Mouse (Mus musculus) Patski (cell line): ENCODE measurements at regions not wholly inside any gene's neighbourhood (a gene's known extent, or its start where the extent isn't known, plus 50 kb on each side); places are given as distances from the start of the nearest gene placed in this dataset.
A peak's percentile ranks its signal among the peaks of the same experiment; 100 is the strongest.

Experiments used
- ATAC-seq: fragments of 100-300 bp; one replicate; pipeline ENCODE4 v1.8.0; 2021
- CTCF ChIA-PET: fragments of 350-600 bp; sonication (Branson Sonifier 250); formaldehyde crosslinking; loops from one replicate; lab custom pipeline; 2022; ENCODE audit warnings: inconsistent platforms; lab: Charles Lee
- POLR2A ChIA-PET: fragments of 350-600 bp; sonication (Branson Sonifier 250); formaldehyde crosslinking; loops from one replicate; lab custom pipeline; 2022; ENCODE audit warnings: antibody characterized with exemption, inconsistent platforms; lab: Charles Lee
- DNase-seq: peaks from one replicate; pipeline ENCODE4 v3.0.0-alpha.2; 2011; ENCODE audit warnings: low read depth, low spot score
- H3K27me3 ChIP-seq: fragments of 371-371 bp; one replicate; pipeline ENCODE4 v1.5.1; 2021
- CTCF ChIP-seq: fragments of 100-300 bp; IDR thresholded peaks from one replicate; pipeline ENCODE4 v1.5.1; 2021
- in situ Hi-C: fragments of 300-500 bp; cut with MboI; formaldehyde crosslinking; loops from 3 replicates; pipeline ENCODE4 v1.11.1; 2018; ENCODE audit warnings: low pct_unique_long_range_greater_than_20kb, mixed read lengths

DNA sequence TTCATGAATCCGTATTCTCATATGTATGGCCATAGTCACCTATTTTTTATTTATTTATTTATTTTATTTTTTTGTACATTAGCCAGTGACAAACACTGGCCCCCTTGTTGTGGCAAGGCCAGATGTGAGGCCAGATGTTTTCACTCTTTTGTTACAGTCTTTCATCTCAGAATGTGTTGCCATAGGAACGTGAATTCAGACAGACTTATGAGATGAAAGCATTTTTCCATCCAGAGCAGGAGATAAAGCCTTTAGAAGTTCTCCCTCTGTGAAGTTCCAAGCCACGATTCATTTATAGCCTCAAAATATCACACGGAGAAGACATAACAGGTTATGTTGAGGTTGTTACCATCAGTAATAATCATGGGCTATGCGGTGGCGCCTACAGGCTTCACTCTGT is 220.9 kb downstream of the Arpp21 start:
- ATAC-seq (no peak), DNase-seq (no peak)
- in situ Hi-C loops, result no loop called here
- no peak for TF ChIP-seq CTCF
- H3K27me3 ChIP-seq, result no peaks in the 10 kb centered on the region
- CTCF ChIA-PET, result no interaction called here
- POLR2A ChIA-PET, result no interaction called here

- in situ Hi-C loops, result no loop called here
Measured at GRCm38 (mm10) chr9:111994401-111994800, 241.3 kb downstream of the Arpp21 start.

GRCm38 (mm10) chr9:111993844-111994243 is 241.9 kb downstream of the Arpp21 start:
- CTCF ChIA-PET, result no interaction called here
- no peak for TF ChIP-seq CTCF
- no peaks in the 10 kb centered on the region for H3K27me3 ChIP-seq
- in situ Hi-C loops, result no loop called here
- POLR2A ChIA-PET, result interaction anchor here (1.0 kb wide), 1 partner anchor 28 kb away, joined by 7 read pairs; no protein-coding TSS in a partner anchor
- ATAC-seq (peak; percentile 54), DNase-seq (peak; percentile 17)

More at GRCm38 (mm10) chr9:111994401-111994800, 241.3 kb downstream of the Arpp21 start:
- ChIA-PET POLR2A (interaction anchor here (1.0 kb wide), 1 partner anchor 28 kb away, joined by 7 read pairs; no protein-coding TSS in a partner anchor), CTCF (interaction anchor here (0.9 to 1.5 kb wide), 3 partner anchors 8 to 10 kb away, joined by 3 to 4 read pairs (median 3); no protein-coding TSS in a partner anchor)
- no peaks in the 10 kb centered on the region for H3K27me3 ChIP-seq
- TF ChIP-seq CTCF, result no peak
- ATAC-seq, result peak; percentile 57
- DNase-seq, result peak; percentile 3

GRCm38 (mm10) chr9:111990060-111990459 is 245.7 kb downstream of the Arpp21 start:
- CTCF ChIA-PET, result no interaction called here
- H3K27me3 ChIP-seq, result no peaks in the 10 kb centered on the region
- no peak for ATAC-seq
- DNase-seq, result no peak
- in situ Hi-C loops, result no loop called here
- no peak for TF ChIP-seq CTCF
- POLR2A ChIA-PET, result no interaction called here

- no peak for TF ChIP-seq CTCF
- POLR2A ChIA-PET, result no interaction called here
- H3K27me3 ChIP-seq, result no peaks in the 10 kb centered on the region
- in situ Hi-C loops, result no loop called here
- CTCF ChIA-PET, result no interaction called here
- peak; percentile 25 for DNase-seq
- peak; percentile 51 for ATAC-seq
Measured at GRCm38 (mm10) chr9:111963405-111964037, 272.2 kb downstream of the Arpp21 start.

DNA sequence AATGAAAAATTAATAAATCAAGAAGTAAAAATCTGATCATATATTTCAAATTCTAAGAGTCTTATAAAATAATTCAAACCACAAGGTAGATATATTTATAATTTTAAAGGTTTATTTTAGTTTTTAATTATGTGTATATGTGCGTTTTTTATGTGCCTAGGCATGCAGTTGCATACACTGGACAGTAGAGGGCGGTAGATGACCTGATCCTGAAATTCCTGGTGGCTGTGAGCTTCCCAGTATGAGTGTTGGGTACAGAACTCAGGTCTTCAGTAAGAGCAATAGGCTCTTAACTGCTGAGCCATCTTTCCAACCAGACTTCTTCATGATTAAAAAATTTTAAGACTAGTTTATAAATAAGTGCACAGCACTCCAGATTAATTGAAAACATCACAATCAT is 267.7 kb upstream of the Stac start:
- TF ChIP-seq CTCF, result peak; percentile 91
- CTCF ChIA-PET, result interaction anchor here (1.0 to 1.7 kb wide), 3 partner anchors 11 to 17 kb away, joined by 3 to 5 read pairs (median 4); no protein-coding TSS in a partner anchor
- POLR2A ChIA-PET, result no interaction called here
- in situ Hi-C loops, result no loop called here
- ATAC-seq (no peak), DNase-seq (no peak)
- no peaks in the 10 kb centered on the region for H3K27me3 ChIP-seq

GRCm38 (mm10) chr9:111939271-111940067 is 249.3 kb upstream of the Stac start:
- ATAC-seq, result no peak
- no peaks in the 10 kb centered on the region for H3K27me3 ChIP-seq
- no peak for DNase-seq
- CTCF ChIA-PET, result no interaction called here
- in situ Hi-C loops, result loop anchor here (10.0 to 25.0 kb wide), 2 partner anchors 1495 to 1698 kb away; no protein-coding TSS in a partner anchor
- peak; percentile 49 for TF ChIP-seq CTCF
- POLR2A ChIA-PET, result no interaction called here

GRCm38 (mm10) chr9:111932455-111932854 is 242.3 kb upstream of the Stac start:
- TF ChIP-seq CTCF, result no peak
- in situ Hi-C loops, result loop anchor here (10.0 to 25.0 kb wide), 2 partner anchors 1502 to 1705 kb away; no protein-coding TSS in a partner anchor
- ATAC-seq (no peak), DNase-seq (no peak)
- ChIA-PET CTCF (no interaction called here), POLR2A (interaction anchor here (0.7 kb wide), 1 partner anchor 40 kb away, joined by 3 read pairs; no protein-coding TSS in a partner anchor)
- no peaks in the 10 kb centered on the region for H3K27me3 ChIP-seq

GRCm38 (mm10) chr9:111918275-111918940 is 228.3 kb upstream of the Stac start:
- ATAC-seq (no peak), DNase-seq (peak; percentile 13)
- H3K27me3 ChIP-seq, result no peaks in the 10 kb centered on the region
- peak; percentile 98 for TF ChIP-seq CTCF
- POLR2A ChIA-PET, result interaction anchor here (0.6 to 2.8 kb wide), 3 partner anchors 422 to 516 kb away, joined by 4 to 12 read pairs (median 4); no protein-coding TSS in a partner anchor
- in situ Hi-C loops, result loop anchor here (5.0 to 10.0 kb wide), 4 partner anchors 164 to 554 kb away; no protein-coding TSS in a partner anchor
- CTCF ChIA-PET, result interaction anchor here (0.6 to 12.3 kb wide), 10 partner anchors 11 to 432 kb away, joined by 3 to 175 read pairs (median 4); no protein-coding TSS in a partner anchor
